31 mouse cellular contexts compared by ENCODE assay signal in genomic region chr2:119240819-119241186, GRCm38 (mm10). TPM values are rescaled to one million over a fixed set of nuclear protein-coding genes. Genes with fewer than 3 reads are reported as not detected.
DNase-seq lines count a peak whose midpoint lies in the region; ATAC-seq and TF ChIP-seq lines count a peak whose summit lies in the region.
"Had no signal": no experiment of that assay in that cellular context is flagged by ENCODE, and none has a peak within 500 bp of the region (broad histone marks: within the 10 kb centered on the region; RNA-seq: fewer than 3 reads in every experiment).

No protein-coding gene starts in this region.

- WGBS in intestine, embryonic 15.5 days, result 71% methylated on average over 4 of the region's 4 CpGs
- 51% methylated on average over 4 of the region's 4 CpGs for WGBS in small intestine, adult 2 months

- H3K9ac ChIP-seq in ES-Bruce4 (ENCODE audit: low read depth, poor library complexity, severe bottlenecking), result no peak overlapping the region
- H3K9ac ChIP-seq in intestine, embryonic 15.5 days, result no peak overlapping the region
- H3K9ac ChIP-seq: embryonic facial prominence, embryonic 12.5 days; embryonic facial prominence, embryonic 15.5 days; forebrain, postnatal 0 days; heart, embryonic 12.5 days; heart, embryonic 15.5 days; hindbrain, embryonic 13.5 days had no signal

- TF ChIP-seq CTCF in E14TG2a.4 (conservative IDR thresholded peaks at IDR 0.05; ENCODE audit: low read length), result no peak
- no peak for TF ChIP-seq CTCF in ES-Bruce4 (IDR thresholded peaks at IDR 0.05; ENCODE audit: low read depth, low read length)
- no peak for TF ChIP-seq CTCF in small intestine, adult 2 months (IDR thresholded peaks at IDR 0.05; ENCODE audit: extremely low read depth, insufficient read length, insufficient replicate concordance, low read depth, low read length)

- DNase-seq in cerebellum, adult 11-12 months, result no peak
- DNase-seq in cerebellum, postnatal 36 days, result no peak
- DNase-seq in gastrocnemius, postnatal 14 days, result no peak
- DNase-seq: adrenal gland, adult 2 months; adrenal gland, postnatal 14 days; cerebellum, adult 11 months; cerebellum, adult 8-10 months; cerebellum, postnatal 10 days; forebrain, postnatal 0 days; gastrocnemius, adult 2 months; gastrocnemius, postnatal 25 days; heart, adult 18-20 months; heart, postnatal 10 days; heart, postnatal 36 days had no signal

- H3K4me1 ChIP-seq in E14TG2a.4 (replicated peaks; ENCODE audit: low read depth, low read length) (peaks cover 79% of the 10 kb centered on the region), ES-Bruce4 (ENCODE audit: control insufficient read depth, insufficient read depth, low read length) (peaks cover 9% of the 10 kb centered on the region)
- peaks cover 20% of the 10 kb centered on the region for H3K4me1 ChIP-seq in intestine, embryonic 15.5 days (replicated peaks)
- peaks cover 20% of the 10 kb centered on the region for H3K4me1 ChIP-seq in small intestine, adult 2 months (ENCODE audit: control insufficient read depth, insufficient read depth, insufficient read length, low read length)

- intact Hi-C loops in gastrocnemius, postnatal 14 days (cut with DNase I; ENCODE audit: low total_unique reads), result no loop called here

- H3K4me3 ChIP-seq in E14TG2a.4 (replicated peaks; ENCODE audit: low read length) (peak overlapping the region; percentile 5; the same call in 1 of the 2 replicates), ES-Bruce4 (ENCODE audit: low read depth, low read length) (no peak overlapping the region)
- no peak overlapping the region for H3K4me3 ChIP-seq in intestine, embryonic 15.5 days (replicated peaks)
- H3K4me3 ChIP-seq in small intestine, adult 2 months (ENCODE audit: low read depth, low read length), result peak overlapping the region; percentile 49
- H3K4me3 ChIP-seq: embryonic facial prominence, embryonic 12.5 days; embryonic facial prominence, embryonic 15.5 days; gastrocnemius, adult 2 months; heart, embryonic 12.5 days; heart, embryonic 15.5 days; hindbrain, embryonic 10.5 days; hindbrain, embryonic 13.5 days had no signal

- no peak for ATAC-seq in intestine, embryonic 15.5 days
- ATAC-seq: CD4-positive, CD25-positive, alpha-beta regulatory T cell, adult 4 months; forebrain, embryonic 14.5 days; forebrain, postnatal 0 days; hindbrain, embryonic 16.5 days had no signal

- no peak for TF ChIP-seq EP300 in ES-Bruce4 (IDR thresholded peaks at IDR 0.05; ENCODE audit: insufficient read depth, low read depth, low read length)

- H3K9me3 ChIP-seq in E14TG2a.4 (ENCODE audit: low read length) (no peaks in the 10 kb centered on the region), ES-Bruce4 (replicated peaks; ENCODE audit: control insufficient read depth, insufficient read depth, low read length, poor library complexity, severe bottlenecking) (no peaks in the 10 kb centered on the region)
- H3K9me3 ChIP-seq in intestine, embryonic 15.5 days, result no peaks in the 10 kb centered on the region
- H3K9me3 ChIP-seq: embryonic facial prominence, embryonic 12.5 days; embryonic facial prominence, embryonic 15.5 days; G1E; heart, embryonic 12.5 days; heart, embryonic 15.5 days; hindbrain, embryonic 10.5 days; hindbrain, embryonic 13.5 days had no signal

- TF ChIP-seq POLR2A in ES-Bruce4 (IDR thresholded peaks at IDR 0.05; ENCODE audit: insufficient read depth, low read length), result no peak
- TF ChIP-seq POLR2A in small intestine, adult 2 months (IDR thresholded peaks at IDR 0.05; ENCODE audit: low read depth, low read length), result no peak

- H3K4me2 ChIP-seq in intestine, embryonic 15.5 days (replicated peaks), result peak overlapping the region; percentile 82
- H3K4me2 ChIP-seq: embryonic facial prominence, embryonic 12.5 days; embryonic facial prominence, embryonic 15.5 days; heart, embryonic 12.5 days; heart, embryonic 15.5 days; hindbrain, embryonic 13.5 days had no signal

- H3K27ac ChIP-seq in ES-Bruce4 (ENCODE audit: insufficient read depth, low read length), result peak overlapping the region; percentile 67
- H3K27ac ChIP-seq in intestine, embryonic 15.5 days, result no peak overlapping the region
- H3K27ac ChIP-seq in small intestine, adult 2 months (ENCODE audit: insufficient read depth, low read depth, low read length), result peak overlapping the region; percentile 87
- H3K27ac ChIP-seq: embryonic facial prominence, embryonic 12.5 days; embryonic facial prominence, embryonic 15.5 days; gastrocnemius, adult 2 months; heart, embryonic 15.5 days; hindbrain, embryonic 10.5 days; hindbrain, embryonic 13.5 days had no signal

- H3K27me3 ChIP-seq in E14TG2a.4 (ENCODE audit: insufficient read depth, low read length) (no peaks in the 10 kb centered on the region), ES-Bruce4 (ENCODE audit: control insufficient read depth, insufficient read depth, low read length, poor library complexity, severe bottlenecking) (no peaks in the 10 kb centered on the region)
- H3K27me3 ChIP-seq in intestine, embryonic 15.5 days (replicated peaks), result peaks cover 35% of the 10 kb centered on the region
- no peaks in the 10 kb centered on the region for H3K27me3 ChIP-seq in small intestine, adult 2 months (ENCODE audit: control insufficient read depth, insufficient read depth, low read length)

- H3K36me3 ChIP-seq in E14TG2a.4 (ENCODE audit: insufficient read depth, low read length) (peaks cover 68% of the 10 kb centered on the region), ES-Bruce4 (ENCODE audit: control insufficient read depth, insufficient read depth, low read length, poor library complexity, severe bottlenecking) (peaks cover 11% of the 10 kb centered on the region)
- H3K36me3 ChIP-seq in intestine, embryonic 15.5 days, result no peaks in the 10 kb centered on the region
- H3K36me3 ChIP-seq in small intestine, adult 2 months (ENCODE audit: control insufficient read depth, insufficient read depth, low read length), result peaks cover 44% of the 10 kb centered on the region
- H3K36me3 ChIP-seq: embryonic facial prominence, embryonic 12.5 days; embryonic facial prominence, embryonic 15.5 days; G1E; heart, embryonic 12.5 days; heart, embryonic 15.5 days; hindbrain, embryonic 10.5 days; hindbrain, embryonic 13.5 days had no signal

RNA-seq across cellular contexts. Expression of gene Spint1, which starts 3.6 kb away (rescaled TPM):
- polyA plus RNA-seq in ES-Bruce4 (2011; ENCODE audit: insufficient read depth, insufficient read length, low read depth, missing spikeins), result 57.3 and 71.4 TPM in 2 replicates
- polyA plus RNA-seq in intestine, embryonic 15.5 days (2015; fragmentation: Nextera tagmentation; extraction: Ambion mirVana), result 96.1 and 108 TPM in 2 replicates
- polyA plus RNA-seq in small intestine, adult 2 months (2012; rRNA removed), result 139 and 367 TPM in 2 replicates
- under 1 TPM in 1 of 2 experiments, not detected in 1; 0.64 TPM for total RNA-seq in gastrocnemius, postnatal 14 days (2021)
- total RNA-seq: gastrocnemius, adult 2 months; heart, postnatal 10 days; heart, postnatal 36 days had no signal
- polyA plus RNA-seq: CD4-positive, CD25-positive, alpha-beta regulatory T cell, adult 4 months; G1E had no signal

RNA-seq across cellular contexts. Expression of gene Ppp1r14d, which starts 11.1 kb away (rescaled TPM):
- polyA plus RNA-seq in ES-Bruce4 (2011; ENCODE audit: insufficient read depth, insufficient read length, low read depth, missing spikeins), result not detected in 2 replicates
- 15.2 and 18.1 TPM in 2 replicates for polyA plus RNA-seq in intestine, embryonic 15.5 days (2015; fragmentation: Nextera tagmentation; extraction: Ambion mirVana)
- polyA plus RNA-seq in small intestine, adult 2 months (2012; rRNA removed), result 124 and 296 TPM in 2 replicates
- not detected for total RNA-seq in gastrocnemius, postnatal 14 days (2021)
- total RNA-seq: adrenal gland, adult 2 months; adrenal gland, postnatal 14 days; adrenal gland, postnatal 4 days; forebrain, postnatal 0 days; G1E; gastrocnemius, adult 2 months; gastrocnemius, postnatal 25 days; heart, adult 18-20 months; heart, postnatal 10 days; heart, postnatal 36 days had no signal
- polyA plus RNA-seq: adrenal gland, adult 2 months; CD4-positive, CD25-positive, alpha-beta regulatory T cell, adult 4 months; forebrain, embryonic 11.5 days; forebrain, embryonic 14.5 days; forebrain, postnatal 0 days; frontal cortex, adult 2 months; G1E; heart, embryonic 12.5 days; heart, embryonic 15.5 days; hindbrain, embryonic 10.5 days; hindbrain, embryonic 13.5 days; hindbrain, embryonic 16.5 days had no signal

RNA-seq across cellular contexts. Expression of gene Rhov, which starts 30.3 kb away (rescaled TPM):
- 0.36 and 0.78 TPM in 2 replicates for polyA plus RNA-seq in ES-Bruce4 (2011; ENCODE audit: insufficient read depth, insufficient read length, low read depth, missing spikeins)
- polyA plus RNA-seq in intestine, embryonic 15.5 days (2015; fragmentation: Nextera tagmentation; extraction: Ambion mirVana), result 5.2 and 7.1 TPM in 2 replicates
- 2.1 and 3.0 TPM in 2 replicates for polyA plus RNA-seq in small intestine, adult 2 months (2012; rRNA removed)
- not detected for total RNA-seq in gastrocnemius, postnatal 14 days (2021)
- total RNA-seq: adrenal gland, postnatal 14 days; gastrocnemius, adult 2 months; gastrocnemius, postnatal 25 days; heart, adult 18-20 months; heart, postnatal 10 days; heart, postnatal 36 days had no signal
- polyA plus RNA-seq: CD4-positive, CD25-positive, alpha-beta regulatory T cell, adult 4 months; G1E had no signal

RNA-seq across cellular contexts. Expression of gene Dnajc17, which starts 32.2 kb away (rescaled TPM):
- 12.0 and 12.5 TPM in 2 replicates for polyA plus RNA-seq in ES-Bruce4 (2011; ENCODE audit: insufficient read depth, insufficient read length, low read depth, missing spikeins)
- polyA plus RNA-seq in intestine, embryonic 15.5 days (2015; fragmentation: Nextera tagmentation; extraction: Ambion mirVana), result 15.9 and 18.5 TPM in 2 replicates
- polyA plus RNA-seq in small intestine, adult 2 months (2012; rRNA removed), result 1.5 and 2.9 TPM in 2 replicates
- total RNA-seq in gastrocnemius, postnatal 14 days (2021), result 1 to 10 TPM; 8.2 to 8.9 TPM

RNA-seq across cellular contexts. Expression of gene Zfyve19, which starts 32.4 kb away (rescaled TPM):
- polyA plus RNA-seq in ES-Bruce4 (2011; ENCODE audit: insufficient read depth, insufficient read length, low read depth, missing spikeins), result 11.9 and 13.4 TPM in 2 replicates
- 59.3 and 64.9 TPM in 2 replicates for polyA plus RNA-seq in intestine, embryonic 15.5 days (2015; fragmentation: Nextera tagmentation; extraction: Ambion mirVana)
- polyA plus RNA-seq in small intestine, adult 2 months (2012; rRNA removed), result 20.2 and 46.7 TPM in 2 replicates
- 10 to 100 TPM; 10.6 to 11.6 TPM for total RNA-seq in gastrocnemius, postnatal 14 days (2021)

Comparison
In these comparisons a context has a peak if more than half of its experiments do, and no peak if none do; other contexts are left out.
1. H3K4me3 ChIP-seq: peak in E14TG2a.4 (single experiment) and small intestine, adult 2 months (single experiment); none in ES-Bruce4 (single experiment) and intestine, embryonic 15.5 days (single experiment).